ENCODE assay signal across 15 mouse cellular contexts in the genomic region with DNA sequence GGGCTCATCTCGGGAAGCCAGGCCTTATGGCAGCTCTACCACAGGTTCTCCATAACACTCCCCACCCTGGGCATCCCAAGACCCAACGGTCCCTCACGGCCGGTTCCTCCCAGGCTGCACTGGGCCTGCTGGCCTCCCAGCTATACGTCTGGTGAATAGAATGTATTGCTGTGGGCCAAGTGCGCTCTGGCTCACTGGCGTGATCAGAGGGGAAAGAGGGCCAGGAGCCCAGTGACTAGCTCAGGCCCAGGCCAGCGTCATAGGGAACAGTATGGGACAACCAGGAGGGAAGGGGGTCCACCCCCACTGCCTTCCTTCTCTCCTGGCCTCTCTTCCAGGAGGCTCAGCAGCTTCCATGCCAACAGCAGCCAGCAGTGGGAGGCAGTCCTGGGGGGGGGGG.
A peak's percentile ranks its signal among the peaks of the same experiment; 100 is the strongest.
DNase-seq lines count a peak whose midpoint lies in the region; ATAC-seq and TF ChIP-seq lines count a peak whose summit lies in the region.
"Had no signal": no experiment of that assay in that cellular context is flagged by ENCODE, and none has a peak within 500 bp of the region (broad histone marks: within the 10 kb centered on the region; RNA-seq: fewer than 3 reads in every experiment).

No protein-coding gene starts in this region.

- H3K4me1 ChIP-seq in heart, embryonic 14.5 days (ENCODE audit: control insufficient read depth in 2 of 2, insufficient read depth in 2 of 2, low read length in 2 of 2) = peaks cover 72 to 75% of the 10 kb centered on the region in 2 experiments
- H3K4me1 ChIP-seq in lung, embryonic 14.5 days (ENCODE audit: insufficient read depth) = peaks cover 71% of the 10 kb centered on the region
- H3K4me1 ChIP-seq in embryonic facial prominence, embryonic 13.5 days = peaks cover 94% of the 10 kb centered on the region
- H3K4me1 ChIP-seq in limb, embryonic 13.5 days = peaks cover 92% of the 10 kb centered on the region
- H3K4me1 ChIP-seq in midbrain, embryonic 16.5 days (ENCODE audit: control insufficient read depth, insufficient read depth, low read length) = peaks cover 16% of the 10 kb centered on the region

- no peak for DNase-seq in heart, adult 11 months
- DNase-seq in lung, embryonic 14.5 days = no peak
- no peak for DNase-seq in lung, adult 18-20 months
- DNase-seq in cerebellum, adult 11 months = no peak
- DNase-seq: cerebellum, postnatal 25 days; retina, postnatal 1 day; thymus, adult 18-20 months had no signal

- H3K9ac ChIP-seq in heart, embryonic 14.5 days (ENCODE audit: low read length) = no peak overlapping the region; the same call in 1 of the 2 replicates
- H3K9ac ChIP-seq in lung, embryonic 14.5 days = no peak overlapping the region; the same call in 1 of the 2 replicates
- H3K9ac ChIP-seq in embryonic facial prominence, embryonic 13.5 days = no peak overlapping the region
- H3K9ac ChIP-seq in limb, embryonic 13.5 days = no peak overlapping the region
- H3K9ac ChIP-seq in midbrain, embryonic 16.5 days (ENCODE audit: low read depth, low read length) = no peak overlapping the region
- H3K9ac ChIP-seq: embryonic facial prominence, embryonic 12.5 days; liver, embryonic 15.5 days had no signal

- H3K9me3 ChIP-seq in heart, embryonic 14.5 days (ENCODE audit: control insufficient read depth, low read length) = no peaks in the 10 kb centered on the region
- H3K9me3 ChIP-seq in lung, embryonic 14.5 days (ENCODE audit: low read depth, low read length) = no peaks in the 10 kb centered on the region
- H3K9me3 ChIP-seq in embryonic facial prominence, embryonic 13.5 days = no peaks in the 10 kb centered on the region
- H3K9me3 ChIP-seq in limb, embryonic 13.5 days = no peaks in the 10 kb centered on the region
- H3K9me3 ChIP-seq in midbrain, embryonic 16.5 days (replicated peaks; ENCODE audit: control insufficient read depth, low read length, poor library complexity, severe bottlenecking) = no peaks in the 10 kb centered on the region
- H3K9me3 ChIP-seq: embryonic facial prominence, embryonic 12.5 days; liver, embryonic 15.5 days had no signal

- H3K27ac ChIP-seq in heart, embryonic 14.5 days (replicated peaks in 1 of 2; ENCODE audit: control insufficient read depth in 1 of 2, insufficient read depth in 1 of 2, low read depth in 2 of 2, low read length in 2 of 2) = peak overlapping the region in 1 of 2 experiments; percentile 82; a peak in 2 of 4 replicates
- peak overlapping the region; percentile 89; the same call in 1 of the 2 replicates for H3K27ac ChIP-seq in lung, embryonic 14.5 days (ENCODE audit: low read depth)
- peak overlapping the region; percentile 98 for H3K27ac ChIP-seq in embryonic facial prominence, embryonic 13.5 days
- H3K27ac ChIP-seq in limb, embryonic 13.5 days = peak overlapping the region; percentile 78; the same call in 1 of the 2 replicates
- no peak overlapping the region for H3K27ac ChIP-seq in midbrain, embryonic 16.5 days (ENCODE audit: low read length)
- H3K27ac ChIP-seq: left cerebral cortex, adult 2 months; liver, embryonic 15.5 days had no signal

- no peaks in the 10 kb centered on the region for H3K36me3 ChIP-seq in heart, embryonic 14.5 days (ENCODE audit: control insufficient read depth, insufficient read depth, low read length)
- no peaks in the 10 kb centered on the region for H3K36me3 ChIP-seq in lung, embryonic 14.5 days (ENCODE audit: insufficient read depth)
- no peaks in the 10 kb centered on the region for H3K36me3 ChIP-seq in embryonic facial prominence, embryonic 13.5 days
- no peaks in the 10 kb centered on the region for H3K36me3 ChIP-seq in limb, embryonic 13.5 days
- no peaks in the 10 kb centered on the region for H3K36me3 ChIP-seq in midbrain, embryonic 16.5 days (ENCODE audit: control insufficient read depth, insufficient read depth, low read length)
- H3K36me3 ChIP-seq: embryonic facial prominence, embryonic 12.5 days; liver, embryonic 15.5 days had no signal

- peak overlapping the region; percentile 36; the same call in 1 of the 2 replicates for H3K4me2 ChIP-seq in heart, embryonic 14.5 days (ENCODE audit: low read length)
- H3K4me2 ChIP-seq in lung, embryonic 14.5 days = peak overlapping the region; percentile 67
- peak overlapping the region; percentile 30; the same call in 1 of the 2 replicates for H3K4me2 ChIP-seq in embryonic facial prominence, embryonic 13.5 days
- H3K4me2 ChIP-seq in limb, embryonic 13.5 days (replicated peaks) = peak overlapping the region; percentile 42
- H3K4me2 ChIP-seq in midbrain, embryonic 16.5 days (ENCODE audit: low read length) = no peak overlapping the region

- no peak for ATAC-seq in heart, embryonic 14.5 days (ENCODE audit: insufficient number of reproducible peaks, insufficient read depth, low FRiP score, low read depth)
- no peak for ATAC-seq in lung, embryonic 14.5 days (ENCODE audit: insufficient read depth)
- ATAC-seq in embryonic facial prominence, embryonic 13.5 days (ENCODE audit: insufficient number of reproducible peaks, insufficient read depth, low FRiP score, low TSS enrichment, low read depth) = no peak
- no peak for ATAC-seq in limb, embryonic 13.5 days (ENCODE audit: low FRiP score, low read depth)
- no peak for ATAC-seq in midbrain, embryonic 16.5 days
- ATAC-seq: CD4-positive, CD25-positive, alpha-beta regulatory T cell, adult 4 months had no signal

- 89% methylated on average over 8 of the region's 8 CpGs for WGBS in heart, embryonic 14.5 days
- 66% methylated on average over 8 of the region's 8 CpGs for WGBS in lung, embryonic 14.5 days
- whole genome bisulfite sequencing in embryonic facial prominence, embryonic 13.5 days = 86% methylated on average over 8 of the region's 8 CpGs
- 76% methylated on average over 8 of the region's 8 CpGs for WGBS in limb, embryonic 13.5 days
- WGBS in midbrain, embryonic 16.5 days = 89% methylated on average over 8 of the region's 8 CpGs

- H3K4me3 ChIP-seq in heart, embryonic 14.5 days (ENCODE audit: control insufficient read depth in 1 of 2, insufficient read depth in 1 of 2, low read depth in 1 of 2, low read length in 2 of 2) = no peak overlapping the region
- H3K4me3 ChIP-seq in lung, embryonic 14.5 days (ENCODE audit: low read depth, low read length) = peak overlapping the region; percentile 39
- no peak overlapping the region; the same call in 1 of the 2 replicates for H3K4me3 ChIP-seq in embryonic facial prominence, embryonic 13.5 days
- no peak overlapping the region for H3K4me3 ChIP-seq in limb, embryonic 13.5 days
- H3K4me3 ChIP-seq in midbrain, embryonic 16.5 days (ENCODE audit: low read depth, low read length) = no peak overlapping the region
- H3K4me3 ChIP-seq: embryonic facial prominence, embryonic 12.5 days; left cerebral cortex, adult 2 months; liver, embryonic 15.5 days had no signal

- no peak for TF ChIP-seq CTCF in lung, embryonic 14.5 days (IDR thresholded peaks at IDR 0.05; ENCODE audit: low read depth)

- H3K27me3 ChIP-seq in heart, embryonic 14.5 days (ENCODE audit: control insufficient read depth, insufficient read depth, low read length) = no peaks in the 10 kb centered on the region
- no peaks in the 10 kb centered on the region for H3K27me3 ChIP-seq in lung, embryonic 14.5 days (ENCODE audit: insufficient read depth, low read length)
- no peaks in the 10 kb centered on the region for H3K27me3 ChIP-seq in embryonic facial prominence, embryonic 13.5 days
- H3K27me3 ChIP-seq in limb, embryonic 13.5 days = no peaks in the 10 kb centered on the region
- H3K27me3 ChIP-seq in midbrain, embryonic 16.5 days (ENCODE audit: control insufficient read depth, insufficient read depth, low read depth, low read length) = peaks cover 5% of the 10 kb centered on the region; the same call in 1 of the 2 replicates
- H3K27me3 ChIP-seq: embryonic facial prominence, embryonic 12.5 days had no signal
